Mouse (Mus musculus) embryonic facial prominence, embryonic 11.5 days (tissue): Measurements from ENCODE around the gene Aim2. TPM values are rescaled to one million over a fixed set of nuclear protein-coding genes. Genes with fewer than 3 reads are reported as not detected.

ENCODE experiments used
- ATAC-seq: fragments of 200-750 bp; cut with Nextera tagmentation; replicated peaks from 2 replicates; pipeline ENCODE4 v1.8.0; 2017; ENCODE audit warnings: low read depth; ENCODE audit not compliant: insufficient number of reproducible peaks, low FRiP score, low TSS enrichment
- DNase-seq: peaks from one replicate; pipeline ENCODE4 v3.0.0-alpha.2; 2015; ENCODE audit warnings: low spot score
- H3K27ac ChIP-seq: fragments of 300-500 bp; sonication (generic); replicated peaks from 2 replicates; pipeline ENCODE4 v1.5.1; 2014; ENCODE audit warnings: mild to moderate bottlenecking, low read depth, low read length, control low read depth
- H3K27me3 ChIP-seq: fragments of 300-500 bp; sonication (generic); 2 replicates; pipeline ENCODE4 v1.6.1; 2014; ENCODE audit warnings: mild to moderate bottlenecking, low read length, moderate library complexity, mixed read lengths; ENCODE audit not compliant: control insufficient read depth, insufficient read depth
- H3K36me3 ChIP-seq: fragments of 300-500 bp; sonication (generic); replicated peaks from 2 replicates; pipeline ENCODE4 v1.6.1; 2014; ENCODE audit warnings: low read depth, mild to moderate bottlenecking, low read length, moderate library complexity, mixed read lengths; ENCODE audit not compliant: control insufficient read depth, insufficient read depth
- H3K4me1 ChIP-seq: fragments of 300-500 bp; sonication (generic); 2 replicates; pipeline ENCODE4 v1.6.1; 2014; ENCODE audit warnings: low read length, mixed read lengths; ENCODE audit not compliant: control insufficient read depth, insufficient read depth
- H3K4me2 ChIP-seq: fragments of 300-500 bp; sonication (generic); 2 replicates; pipeline ENCODE4 v1.6.1; 2014; ENCODE audit warnings: low read depth, mild to moderate bottlenecking, control low read depth, low read length, moderate library complexity
- H3K4me3 ChIP-seq: fragments of 300-500 bp; sonication (generic); 2 replicates; pipeline ENCODE4 v1.5.1; 2014; ENCODE audit warnings: low read depth, low read length, control low read depth
- H3K9ac ChIP-seq: fragments of 300-500 bp; sonication (generic); replicated peaks from 2 replicates; pipeline ENCODE4 v1.6.1; 2014; ENCODE audit warnings: mild to moderate bottlenecking, control low read depth, low read length
- H3K9me3 ChIP-seq: fragments of 300-500 bp; sonication (generic); replicated peaks from 2 replicates; pipeline ENCODE4 v1.6.1; 2016; ENCODE audit warnings: mild to moderate bottlenecking, low read length, inconsistent platforms, mixed read lengths; ENCODE audit not compliant: control insufficient read depth
- WGBS: fragments of 180-500 bp; shearing (Covaris S2); extraction: QIAGEN DNeasy Blood & Tissue Kit; methylation state at CpG from one replicate; pipeline ENCODE4 v1.1.7; 2014; 5-methylcytosine and 5-hydroxymethylcytosine counted together
- polyA plus RNA-seq: library from polyadenylated mRNA; unstranded; fragments of >200 nt; fragmentation: Nextera tagmentation; extraction: Ambion mirVana; gene quantifications from 2 replicates; pipeline ENCODE4 v1.2.1, GENCODE M21; 2014

The Aim2 gene
- polyA plus RNA-seq, 1 experiment from 2014 or later = 2.1 TPM

DNA sequence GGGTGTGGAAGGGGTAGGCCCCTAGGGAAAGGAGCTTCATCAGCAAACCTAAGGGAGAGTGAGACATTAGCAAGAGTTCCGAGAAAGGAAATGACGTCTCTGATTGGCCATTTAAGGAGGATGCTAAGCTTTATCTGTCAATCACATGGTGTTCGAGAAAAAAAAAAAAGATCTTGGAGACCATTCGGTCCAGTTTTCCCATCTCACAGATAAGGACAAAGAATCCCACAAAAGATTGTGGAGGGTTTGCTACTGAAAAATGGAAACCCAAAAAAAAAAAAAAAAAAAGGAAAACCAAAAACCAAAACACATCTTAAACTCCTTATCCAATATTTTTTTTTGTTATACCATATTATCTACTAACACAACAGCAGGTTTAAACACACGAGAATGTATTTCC lies 1.5 kb upstream of the Aim2 start:
- WGBS = 51% methylated on average over 5 of the region's 5 CpGs
- DNase-seq = no peak
- H3K4me2 ChIP-seq = no peak overlapping the region
- no peak overlapping the region for H3K4me3 ChIP-seq
- H3K36me3 ChIP-seq = no peaks in the 10 kb centered on the region
- no peak for ATAC-seq
- H3K27ac ChIP-seq = no peak overlapping the region
- H3K9ac ChIP-seq = no peak overlapping the region
- no peaks in the 10 kb centered on the region for H3K27me3 ChIP-seq
- no peaks in the 10 kb centered on the region for H3K4me1 ChIP-seq
- no peaks in the 10 kb centered on the region for H3K9me3 ChIP-seq

- H3K9ac ChIP-seq = peak overlapping the region; percentile 49
- H3K36me3 ChIP-seq = no peaks in the 10 kb centered on the region
- no peaks in the 10 kb centered on the region for H3K4me1 ChIP-seq
- H3K27ac ChIP-seq = no peak overlapping the region
- no peaks in the 10 kb centered on the region for H3K9me3 ChIP-seq
- peak; percentile 86 for ATAC-seq
- peak overlapping the region; percentile 30 for H3K4me3 ChIP-seq
- peak overlapping the region; percentile 39 for H3K4me2 ChIP-seq
- H3K27me3 ChIP-seq = no peaks in the 10 kb centered on the region
- 5% methylated on average over 6 of the region's 6 CpGs for WGBS
- DNase-seq = peak; percentile 83
Observed at GRCm38 (mm10) chr1:173349946-173350345, 733 bp upstream of the Aim2 start.

DNA sequence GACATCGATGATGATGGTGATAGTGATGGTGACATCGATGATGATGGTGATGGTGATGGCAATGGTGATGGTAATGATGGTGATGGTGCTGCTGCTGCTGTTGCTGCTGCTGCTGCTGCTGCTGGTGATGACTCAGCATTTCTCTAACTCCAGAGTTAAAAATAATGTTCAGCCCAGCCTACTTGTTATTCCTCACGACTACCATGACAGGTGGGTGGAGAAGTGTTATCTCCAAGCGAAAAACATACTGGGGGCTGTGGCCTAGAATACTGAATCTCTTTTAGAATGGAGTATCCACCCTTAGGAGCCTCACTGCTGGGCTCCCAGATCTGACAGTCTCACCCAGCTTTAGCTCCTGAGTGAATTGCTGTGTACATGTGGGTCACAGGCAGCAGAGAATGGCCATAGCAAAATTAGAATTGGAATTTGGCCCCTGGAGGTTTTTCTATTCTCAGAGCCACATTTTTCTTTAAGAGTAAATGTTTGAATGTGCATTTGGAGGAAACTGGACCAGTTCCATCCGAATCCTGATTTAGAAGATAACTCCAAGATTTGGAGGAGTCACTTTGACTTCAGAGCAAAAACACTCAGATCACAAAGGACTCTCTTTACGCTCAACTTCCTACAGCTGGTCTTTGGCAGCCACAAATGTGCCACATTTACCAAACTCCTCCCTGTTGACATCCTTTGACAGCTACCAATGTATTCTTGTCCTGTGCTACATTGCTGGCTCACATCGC lies 4.6 kb downstream of the Aim2 start:
- Histone ChIP-seq H3K4me2 (no peak overlapping the region), H3K4me1 (no peaks in the 10 kb centered on the region), H3K27ac (no peak overlapping the region), H3K27me3 (no peaks in the 10 kb centered on the region), H3K36me3 (no peaks in the 10 kb centered on the region), H3K9me3 (no peaks in the 10 kb centered on the region), H3K9ac (no peak overlapping the region), H3K4me3 (no peak overlapping the region)
- WGBS = 72% methylated on average over 7 of the region's 7 CpGs
- DNase-seq = no peak
- ATAC-seq = no peak

- 73% methylated on average over 2 of the region's 2 CpGs for WGBS
- no peak for ATAC-seq
Observed at GRCm38 (mm10) chr1:173356699-173357098, 6.0 kb downstream of the Aim2 start.

GRCm38 (mm10) chr1:173357799-173358198 lies 7.1 kb downstream of the Aim2 start:
- no peak for ATAC-seq
- no peaks in the 10 kb centered on the region for H3K36me3 ChIP-seq
- no peaks in the 10 kb centered on the region for H3K9me3 ChIP-seq
- 47% methylated on average over 4 of the region's 4 CpGs for WGBS
- no peaks in the 10 kb centered on the region for H3K27me3 ChIP-seq
- H3K27ac ChIP-seq = no peak overlapping the region
- DNase-seq = no peak
- H3K4me2 ChIP-seq = no peak overlapping the region
- H3K9ac ChIP-seq = no peak overlapping the region
- H3K4me1 ChIP-seq = no peaks in the 10 kb centered on the region
- no peak overlapping the region for H3K4me3 ChIP-seq

More at GRCm38 (mm10) chr1:173356699-173357098, 6.0 kb downstream of the Aim2 start:
- Histone ChIP-seq H3K36me3 (no peaks in the 10 kb centered on the region), H3K4me2 (no peak overlapping the region), H3K9ac (no peak overlapping the region), H3K27ac (no peak overlapping the region), H3K9me3 (no peaks in the 10 kb centered on the region), H3K4me3 (no peak overlapping the region), H3K4me1 (no peaks in the 10 kb centered on the region), H3K27me3 (no peaks in the 10 kb centered on the region)
- peak; percentile 41 for DNase-seq

- H3K9me3 ChIP-seq = no peaks in the 10 kb centered on the region
- no peaks in the 10 kb centered on the region for H3K4me1 ChIP-seq
- no peak overlapping the region for H3K4me3 ChIP-seq
- no peak overlapping the region for H3K4me2 ChIP-seq
- no peak overlapping the region for H3K9ac ChIP-seq
- no peaks in the 10 kb centered on the region for H3K36me3 ChIP-seq
- ATAC-seq (no peak), DNase-seq (no peak)
- 64% methylated on average over 4 of the region's 4 CpGs for WGBS
- H3K27me3 ChIP-seq = no peaks in the 10 kb centered on the region
- H3K27ac ChIP-seq = no peak overlapping the region; the same call in 1 of the 2 replicates
Observed at GRCm38 (mm10) chr1:173359590-173360290, 9.1 kb downstream of the Aim2 start.

DNA sequence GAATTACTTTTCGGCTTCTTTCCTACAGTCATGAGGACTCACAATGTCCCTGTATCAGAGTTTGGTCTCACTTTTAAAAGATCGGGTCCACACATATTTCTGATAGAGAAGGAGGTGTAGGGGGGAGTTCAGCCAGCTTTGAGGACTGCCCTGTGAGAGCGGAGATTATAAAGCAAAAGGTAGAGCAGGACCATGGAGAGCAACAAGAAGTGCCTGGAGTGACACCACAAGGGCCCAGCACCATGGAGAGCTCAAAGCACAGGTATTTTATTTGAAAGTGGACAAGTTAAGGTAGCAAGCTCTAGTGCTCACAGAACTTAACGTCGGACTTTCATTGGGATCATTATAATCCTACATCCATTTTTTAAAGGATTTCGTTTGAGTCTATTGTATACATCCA lies 11.0 kb downstream of the Aim2 start:
- 34% methylated on average over 6 of the region's 6 CpGs for WGBS
- DNase-seq = peak; percentile 90

GRCm38 (mm10) chr1:173363436-173363835 lies 12.8 kb downstream of the Aim2 start:
- Histone ChIP-seq H3K27me3 (peaks cover 5% of the 10 kb centered on the region; the same call in 1 of the 2 replicates), H3K4me3 (no peak overlapping the region), H3K4me1 (no peaks in the 10 kb centered on the region), H3K4me2 (no peak overlapping the region), H3K27ac (no peak overlapping the region), H3K9ac (no peak overlapping the region), H3K9me3 (no peaks in the 10 kb centered on the region), H3K36me3 (no peaks in the 10 kb centered on the region)
- no peak for ATAC-seq
- 81% methylated on average over 2 of the region's 2 CpGs for WGBS
- DNase-seq = no peak

More for the DNA sequence above, 11.0 kb downstream of the Aim2 start:
- Histone ChIP-seq H3K9ac (no peak overlapping the region), H3K4me1 (no peaks in the 10 kb centered on the region), H3K9me3 (no peaks in the 10 kb centered on the region), H3K4me2 (no peak overlapping the region), H3K27me3 (no peaks in the 10 kb centered on the region), H3K4me3 (no peak overlapping the region), H3K36me3 (no peaks in the 10 kb centered on the region), H3K27ac (no peak overlapping the region)
- ATAC-seq = no peak
